Mouse (Mus musculus) c-Kit-positive CD71-positive TER-119-positive erythroid progenitor cells, embryonic 14.5 days (primary cell): ENCODE measurements around the gene Zxdb.
"Not testable (repeated sequence)": the region's sequence is repeated elsewhere in the genome, so short reads cannot be mapped to it uniquely, and the experiment has no call there.

ENCODE experiments used
- DNase-seq: peaks from one replicate; pipeline ENCODE4 v3.0.0-alpha.2; 2013; ENCODE audit warnings: low spot score

The Zxdb gene

GRCm38 (mm10) chrX:94724192-94724971 lies at the start of gene Zxdb:
Gene Zxdb, plus strand, starts transcription at chrX:94724569.
- DNase-seq, result not testable (repeated sequence)

GRCm38 (mm10) chrX:94674977-94675376 lies 49.4 kb upstream of the Zxdb start:
- peak; percentile 46 for DNase-seq

- DNase-seq, result not testable (repeated sequence)
These were observed 42.8 kb upstream of the Zxdb start for GRCm38 (mm10) chrX:94681581-94681980.

GRCm38 (mm10) chrX:94689593-94689992 lies 34.8 kb upstream of the Zxdb start:
- not testable (repeated sequence) for DNase-seq

- DNase-seq, result not testable (repeated sequence)
These were observed 17.7 kb upstream of the Zxdb start for GRCm38 (mm10) chrX:94706676-94707075.

GRCm38 (mm10) chrX:94709752-94710151 lies 14.6 kb upstream of the Zxdb start:
- not testable (repeated sequence) for DNase-seq

- DNase-seq, result not testable (repeated sequence)
These were observed 702 bp downstream of the Zxdb start for GRCm38 (mm10) chrX:94724972-94725569.

- DNase-seq, result not testable (repeated sequence)
These were observed 1.3 kb downstream of the Zxdb start for GRCm38 (mm10) chrX:94725627-94726083.

- DNase-seq, result no peak
These were observed 7.2 kb downstream of the Zxdb start for GRCm38 (mm10) chrX:94731596-94731995.

GRCm38 (mm10) chrX:94753733-94754132 lies 29.4 kb downstream of the Zxdb start:
- DNase-seq, result no peak

GRCm38 (mm10) chrX:94759959-94760358 lies 35.6 kb downstream of the Zxdb start:
- DNase-seq, result no peak

GRCm38 (mm10) chrX:94773876-94774275 lies 49.5 kb downstream of the Zxdb start:
- no peak for DNase-seq
